Mouse (Mus musculus) MEL (cell line): ENCODE data around the gene Gm43738. TPM values are rescaled to one million over a fixed set of nuclear protein-coding genes. Genes with fewer than 3 reads are reported as not detected.

Experiments
- DNase-seq: peaks from one replicate; pipeline ENCODE4 v3.0.0; 2011; ENCODE audit warnings: low read depth, low spot score
- H3K27ac ChIP-seq: 2 replicates; pipeline ENCODE4 v1.5.1; 2012; ENCODE audit warnings: low read depth, mild to moderate bottlenecking, control low read depth, low read length, moderate library complexity; ENCODE audit not compliant: control insufficient read depth
- H3K27me3 ChIP-seq, 2 experiments: fragments of 150-350 bp in 1 of 2; sonication (generic) in 1 of 2; 2 replicates each; pipeline ENCODE4 v1.6.1; 2012; ENCODE audit warnings: low read length in 2 of 2, mild to moderate bottlenecking in 2 of 2, improper control_type of control experiment in 1 of 2, moderate library complexity in 1 of 2; ENCODE audit not compliant: insufficient read depth in 2 of 2, control insufficient read depth in 1 of 2
- H3K36me3 ChIP-seq, 2 experiments: 2 replicates each; pipeline ENCODE4 v1.6.1; 2012 to 2014; ENCODE audit warnings: low read length in 2 of 2, improper control_type of control experiment in 1 of 2, inconsistent platforms in 1 of 2, mild to moderate bottlenecking in 1 of 2; ENCODE audit not compliant: insufficient read depth in 2 of 2, control insufficient read depth in 1 of 2
- H3K4me1 ChIP-seq, 2 experiments: fragments of 150-350 bp in 1 of 2; sonication (generic) in 1 of 2; 2 replicates each; pipeline ENCODE4 v1.6.1; 2012; ENCODE audit warnings: low read length in 2 of 2, improper control_type of control experiment in 1 of 2, mild to moderate bottlenecking in 1 of 2; ENCODE audit not compliant: insufficient read depth in 2 of 2, control insufficient read depth in 1 of 2
- H3K4me3 ChIP-seq, 2 experiments: fragments of 150-350 bp in 1 of 2; sonication (generic) in 1 of 2; 2 replicates each; pipeline ENCODE4 v1.5.1; 2012; ENCODE audit warnings: low read depth in 2 of 2, low read length in 2 of 2, mild to moderate bottlenecking in 2 of 2, moderate library complexity in 2 of 2, control low read depth in 1 of 2, improper control_type of control experiment in 1 of 2; ENCODE audit not compliant: control insufficient read depth in 1 of 2, insufficient read depth in 1 of 2
- H3K79me2 ChIP-seq: 2 replicates; pipeline ENCODE4 v1.6.1; 2012; ENCODE audit warnings: mild to moderate bottlenecking, low read length, moderate library complexity; ENCODE audit not compliant: control insufficient read depth, poor library complexity, insufficient read depth
- H3K9ac ChIP-seq: 2 replicates; pipeline ENCODE4 v1.6.1; 2012; ENCODE audit warnings: low read depth, mild to moderate bottlenecking, control low read depth, low read length, moderate library complexity; ENCODE audit not compliant: control insufficient read depth, poor library complexity, severe bottlenecking
- H3K9me3 ChIP-seq: fragments of 150-350 bp; sonication (generic); replicated peaks from 2 replicates; pipeline ENCODE4 v1.6.1; 2012; ENCODE audit warnings: mild to moderate bottlenecking, low read length, improper control_type of control experiment, moderate library complexity; ENCODE audit not compliant: insufficient read depth
- CTCF ChIP-seq, 3 experiments: IDR thresholded peaks in 2 of 3; conservative IDR thresholded peaks in 1 of 3; 2 replicates each; pipeline ENCODE4 v1.5.1; 2011 to 2012; ENCODE audit warnings: low read length in 3 of 3, low read depth in 2 of 3, mild to moderate bottlenecking in 2 of 3, improper control_type of control experiment in 1 of 3, inconsistent platforms in 1 of 3, mixed read lengths in 1 of 3, moderate library complexity in 1 of 3; ENCODE audit not compliant: control insufficient read depth in 1 of 3, insufficient read depth in 1 of 3, poor library complexity in 1 of 3, severe bottlenecking in 1 of 3
- GABPA ChIP-seq: IDR thresholded peaks from 2 replicates; pipeline ENCODE4 v1.6.1; 2012; ENCODE audit warnings: low read depth, mild to moderate bottlenecking, inconsistent platforms, low read length, improper control_type of control experiment, moderate library complexity
- NELFE ChIP-seq: IDR thresholded peaks from 2 replicates; pipeline ENCODE4 v1.6.1; 2011; ENCODE audit warnings: low read depth, low read length, improper control_type of control experiment
- POLR2AphosphoS5 ChIP-seq: IDR thresholded peaks from 2 replicates; pipeline ENCODE4 v1.6.1; 2012; ENCODE audit warnings: low read depth, borderline replicate concordance, mild to moderate bottlenecking, inconsistent platforms, low read length, moderate library complexity, mixed read lengths
- SIN3A ChIP-seq: IDR thresholded peaks from 2 replicates; pipeline ENCODE4 v1.6.1; 2012; ENCODE audit warnings: low read length, improper control_type of control experiment, inconsistent platforms
- polyA plus RNA-seq, 2 experiments: library from polyadenylated mRNA; stranded (reverse) in 1 of 2; unstranded in 1 of 2; fragments of >175 nt in 1 of 2; fragments of >200 nt in 1 of 2; gene quantifications; 2 replicates each; pipeline versions ENCODE4 v1.2.1 to v1.2.4; 2012; ENCODE audit warnings: low replicate concordance in 2 of 2, low read depth in 1 of 2; ENCODE audit not compliant: insufficient read length in 2 of 2, insufficient read depth in 1 of 2, missing spikeins in 1 of 2
- total RNA-seq: library from RNA; depleted of rRNA; stranded (reverse); fragments of 300-350 nt; gene quantifications from 2 replicates; pipeline ENCODE4 v1.2.3, GENCODE M21; 2012

The Gm43738 gene
- total and polyA plus RNA-seq, 3 experiments, result not detected

GRCm38 (mm10) chr3:89093175-89093574, 7.7 kb downstream of the Gm43738 start, which contains the start of gene Rusc1:
Gene Rusc1 (minus strand): TSS chr3:89093311.
- H3K27me3 ChIP-seq, result no peaks in the 10 kb centered on the region
- no peak for DNase-seq
- H3K27ac ChIP-seq, result no peak within 1 kb of the TSS
- H3K4me1 ChIP-seq, result peaks cover 3 to 17% of the 10 kb centered on the region in 2 experiments; a peak in 3 of 4 replicates
- no peak within 1 kb of the TSS for H3K9ac ChIP-seq
- H3K36me3 ChIP-seq, result peaks cover 0 to 8% of the 10 kb centered on the region in 2 experiments; a peak in 3 of 4 replicates
- no peaks in the 10 kb centered on the region for H3K9me3 ChIP-seq
- H3K4me3 ChIP-seq, result no peak within 1 kb of the TSS
- no peak for TF ChIP-seq POLR2AphosphoS5
- TF ChIP-seq, all 39 proteins: peak for 0
- peaks cover 2% of the 10 kb centered on the region for H3K79me2 ChIP-seq

- Histone ChIP-seq H3K4me1 (peaks cover 3 to 23% of the 10 kb centered on the region in 2 experiments; a peak in 3 of 4 replicates), H3K27ac (no peak overlapping the region), H3K9ac (no peak overlapping the region), H3K36me3 (peaks cover 0 to 11% of the 10 kb centered on the region in 2 experiments; a peak in 3 of 4 replicates), H3K27me3 (no peaks in the 10 kb centered on the region), H3K79me2 (peaks cover 2% of the 10 kb centered on the region), H3K9me3 (no peaks in the 10 kb centered on the region), H3K4me3 (no peak overlapping the region)
- no peak for DNase-seq
- TF ChIP-seq GABPA (no peak), CTCF (IDR thresholded peaks at IDR 0.05 in 2 of 3, conservative IDR thresholded peaks at IDR 0.05 in 1 of 3; ENCODE audit: control insufficient read depth in 1 of 3, insufficient read depth in 1 of 3, low read depth in 2 of 3, low read length in 3 of 3, poor library complexity in 1 of 3, severe bottlenecking in 1 of 3) (no peak)
Observed at GRCm38 (mm10) chr3:89092509-89093090, 8.3 kb downstream of the Gm43738 start.

DNA sequence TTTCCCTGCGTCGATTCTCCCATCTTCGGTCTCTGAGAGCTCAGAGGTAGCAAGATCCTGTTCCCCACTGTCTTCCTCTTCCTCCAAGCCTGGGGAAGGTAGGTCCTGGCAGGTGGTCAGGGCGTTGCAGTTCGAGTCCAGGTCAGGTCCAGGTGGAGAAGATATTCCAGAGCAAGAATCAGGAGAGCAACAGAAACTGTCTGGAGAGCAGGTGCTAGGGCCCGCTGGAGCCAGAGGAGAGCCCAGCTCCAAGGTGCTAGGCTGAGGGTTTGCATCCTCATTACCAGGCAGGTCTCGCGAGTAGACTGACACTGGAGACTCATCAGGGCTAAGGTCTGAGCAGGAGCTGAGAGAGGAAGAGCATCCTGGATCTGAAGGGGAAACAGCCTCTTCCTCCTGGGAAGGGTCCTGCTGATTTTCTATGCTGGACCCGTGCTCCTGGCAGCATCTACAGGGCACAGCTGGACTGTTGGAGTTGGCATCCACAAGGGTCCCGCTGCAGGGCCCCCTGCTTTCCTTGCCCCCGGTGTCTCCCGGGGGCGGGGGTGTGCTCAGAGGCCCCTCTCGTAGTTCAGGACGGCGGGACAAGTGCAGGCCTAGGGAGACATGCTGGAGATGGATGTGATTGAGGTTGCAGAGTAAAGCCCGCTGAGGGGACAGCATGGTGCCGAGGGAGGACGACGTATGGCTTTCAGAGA, 8.9 kb downstream of the Gm43738 start:
- H3K27me3 ChIP-seq, result no peaks in the 10 kb centered on the region
- H3K27ac ChIP-seq, result no peak overlapping the region
- peaks cover 2% of the 10 kb centered on the region for H3K79me2 ChIP-seq
- DNase-seq, result no peak
- peaks cover 3 to 26% of the 10 kb centered on the region in 2 experiments; a peak in 3 of 4 replicates for H3K4me1 ChIP-seq
- peak overlapping the region in 1 of 2 experiments; percentile 75; a peak in 2 of 4 replicates for H3K4me3 ChIP-seq
- no peak overlapping the region for H3K9ac ChIP-seq
- peaks cover 0 to 11% of the 10 kb centered on the region in 2 experiments; a peak in 2 of 4 replicates for H3K36me3 ChIP-seq
- TF ChIP-seq NELFE (no peak), SIN3A (0 out of 2 replicates have a peak, but pooled peaks have one; percentile 17)
- H3K9me3 ChIP-seq, result no peaks in the 10 kb centered on the region
